Mouse (Mus musculus) limb, embryonic 10.5 days (tissue): ENCODE data around the gene Bmper. TPM values are rescaled to one million over a fixed set of nuclear protein-coding genes. Genes with fewer than 3 reads are reported as not detected.

ENCODE experiments used
- DNase-seq: peaks from one replicate; pipeline ENCODE4 v3.0.0-alpha.2; 2017; ENCODE audit warnings: low spot score
- H3K27ac ChIP-seq: fragments of 300-500 bp; sonication (generic); 2 replicates; pipeline ENCODE4 v1.5.1; 2016; ENCODE audit warnings: mild to moderate bottlenecking
- H3K27me3 ChIP-seq: fragments of 300-500 bp; sonication (generic); 2 replicates; pipeline ENCODE4 v1.6.1; 2016; ENCODE audit warnings: low read depth, mild to moderate bottlenecking; ENCODE audit not compliant: poor library complexity, severe bottlenecking
- H3K36me3 ChIP-seq: fragments of 300-500 bp; sonication (generic); 2 replicates; pipeline ENCODE4 v1.6.1; 2016; ENCODE audit warnings: mild to moderate bottlenecking, moderate library complexity
- H3K4me1 ChIP-seq: fragments of 300-500 bp; sonication (generic); 2 replicates; pipeline ENCODE4 v1.6.1; 2016
- H3K4me3 ChIP-seq: fragments of 300-500 bp; sonication (generic); 2 replicates; pipeline ENCODE4 v1.5.1; 2016; ENCODE audit warnings: mild to moderate bottlenecking, moderate library complexity
- H3K9me3 ChIP-seq: fragments of 300-500 bp; sonication (generic); replicated peaks from 2 replicates; pipeline ENCODE4 v1.6.1; 2016; ENCODE audit warnings: mild to moderate bottlenecking
- WGBS: fragments of 180-500 bp; shearing (Covaris S2); methylation state at CpG from one replicate; pipeline ENCODE4 v1.1.7; 2016; 5-methylcytosine and 5-hydroxymethylcytosine counted together
- polyA plus RNA-seq: library from polyadenylated mRNA; unstranded; fragments of >200 nt; fragmentation: Nextera tagmentation; extraction: Ambion mirVana; gene quantifications from 2 replicates; pipeline ENCODE4 v1.2.1, GENCODE M21; 2016

Bmper gene
- polyA plus RNA-seq, 1 experiment from 2014 or later: 2.7 TPM

DNA sequence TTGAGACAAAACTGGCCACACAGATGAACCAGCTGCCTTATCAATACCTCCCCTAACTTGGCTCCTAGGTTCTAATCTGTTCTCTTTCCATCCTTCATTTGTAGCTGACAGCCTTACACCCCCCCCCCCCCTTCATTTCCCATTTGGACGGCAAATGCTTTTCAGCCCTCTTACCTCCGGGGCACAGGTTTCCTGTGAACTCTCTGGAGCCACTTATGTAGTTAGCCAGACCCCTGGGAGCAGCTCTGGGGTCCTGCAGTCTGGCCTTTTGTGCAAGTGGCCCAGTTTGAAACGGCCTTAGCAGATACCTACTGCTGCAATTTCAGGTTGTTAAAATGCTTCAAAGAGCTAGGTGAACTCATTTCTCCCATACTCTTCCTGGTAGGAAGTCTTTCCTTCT, 17.6 kb upstream of the Bmper start:
- peak; percentile 56 for DNase-seq
- no peak overlapping the region for H3K27ac ChIP-seq
- no peak overlapping the region for H3K4me3 ChIP-seq

DNA sequence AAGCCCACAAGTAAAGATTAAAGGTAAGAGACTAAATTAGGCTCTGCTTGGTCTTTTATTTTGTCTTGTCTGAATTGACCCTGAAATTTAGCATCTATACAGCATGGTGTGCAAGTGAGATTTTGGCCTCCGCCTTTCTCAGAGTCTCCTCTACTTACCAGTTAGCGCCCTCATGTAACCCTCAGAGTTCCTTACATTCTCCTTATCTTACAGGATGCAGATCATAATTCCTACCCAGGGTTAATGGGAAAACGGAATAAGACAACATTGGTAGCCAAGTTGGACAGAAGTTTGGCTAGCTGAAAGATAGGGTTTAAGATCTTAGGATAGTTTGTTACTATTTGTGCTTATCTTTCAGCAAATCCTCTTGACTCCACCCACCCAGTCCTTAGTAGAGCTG, 17.1 kb upstream of the Bmper start:
- Histone ChIP-seq H3K4me3 (no peak overlapping the region), H3K9me3 (no peaks in the 10 kb centered on the region), H3K27me3 (peaks cover 41% of the 10 kb centered on the region), H3K27ac (no peak overlapping the region), H3K4me1 (peaks cover 30% of the 10 kb centered on the region), H3K36me3 (no peaks in the 10 kb centered on the region)
- 60% methylated on average over 3 of the region's 3 CpGs for WGBS
- no peak for DNase-seq

More for the DNA sequence above, 17.6 kb upstream of the Bmper start:
- 3% methylated on average over 3 of the region's 3 CpGs for WGBS
- peaks cover 30% of the 10 kb centered on the region for H3K4me1 ChIP-seq
- H3K9me3 ChIP-seq: no peaks in the 10 kb centered on the region
- H3K36me3 ChIP-seq: no peaks in the 10 kb centered on the region
- peaks cover 38% of the 10 kb centered on the region for H3K27me3 ChIP-seq

- H3K36me3 ChIP-seq: no peaks in the 10 kb centered on the region
- 80% methylated on average over 5 of the region's 5 CpGs for whole genome bisulfite sequencing
- H3K27ac ChIP-seq: no peak overlapping the region
Observed at GRCm38 (mm10) chr9:23206181-23206580, 16.7 kb upstream of the Bmper start.

GRCm38 (mm10) chr9:23212303-23212702, 10.6 kb upstream of the Bmper start:
- no peak overlapping the region for H3K27ac ChIP-seq
- DNase-seq: peak; percentile 84
- no peaks in the 10 kb centered on the region for H3K36me3 ChIP-seq
- H3K9me3 ChIP-seq: no peaks in the 10 kb centered on the region
- WGBS: 6% methylated on average over 11 of the region's 11 CpGs
- H3K4me1 ChIP-seq: no peaks in the 10 kb centered on the region
- H3K27me3 ChIP-seq: peaks cover 37% of the 10 kb centered on the region
- no peak overlapping the region for H3K4me3 ChIP-seq

More at GRCm38 (mm10) chr9:23206181-23206580, 16.7 kb upstream of the Bmper start:
- H3K4me3 ChIP-seq: no peak overlapping the region
- peaks cover 30% of the 10 kb centered on the region for H3K4me1 ChIP-seq
- H3K9me3 ChIP-seq: no peaks in the 10 kb centered on the region
- peaks cover 44% of the 10 kb centered on the region for H3K27me3 ChIP-seq
- no peak for DNase-seq

GRCm38 (mm10) chr9:23219754-23220153, 3.1 kb upstream of the Bmper start:
- Histone ChIP-seq H3K4me1 (peaks cover 18% of the 10 kb centered on the region), H3K27ac (no peak overlapping the region), H3K9me3 (no peaks in the 10 kb centered on the region), H3K27me3 (peaks cover 74% of the 10 kb centered on the region), H3K4me3 (no peak overlapping the region), H3K36me3 (no peaks in the 10 kb centered on the region)
- no peak for DNase-seq
- 53% methylated on average over 3 of the region's 3 CpGs for WGBS

DNA sequence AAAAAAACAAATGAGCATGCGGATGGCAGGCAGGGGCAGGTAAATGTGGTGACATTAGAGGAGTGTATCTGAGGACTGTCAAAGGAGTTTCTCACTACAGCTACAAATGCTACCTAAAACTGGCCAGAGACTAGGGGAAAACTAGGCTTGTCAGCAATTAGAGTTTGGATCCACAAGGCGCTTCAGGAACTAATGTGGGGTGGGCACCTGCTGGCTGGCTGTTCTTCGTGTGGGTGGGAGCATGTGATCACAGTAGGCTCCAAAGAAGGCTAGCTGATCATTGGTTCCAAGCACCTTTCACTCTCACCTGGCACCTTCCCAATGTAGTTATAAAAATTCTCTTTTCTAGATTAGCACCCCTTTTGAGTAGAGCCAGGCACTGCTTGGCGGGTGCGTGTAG, 900 bp upstream of the Bmper start:
- Histone ChIP-seq H3K4me3 (peak overlapping the region; percentile 74), H3K9me3 (no peaks in the 10 kb centered on the region), H3K4me1 (peaks cover 18% of the 10 kb centered on the region), H3K27me3 (peaks cover 91% of the 10 kb centered on the region), H3K36me3 (no peaks in the 10 kb centered on the region), H3K27ac (no peak overlapping the region)
- DNase-seq: no peak
- 10% methylated on average over 5 of the region's 5 CpGs for WGBS

- peak; percentile 72 for DNase-seq
- H3K27me3 ChIP-seq: peaks cover 91% of the 10 kb centered on the region
- no peaks in the 10 kb centered on the region for H3K36me3 ChIP-seq
- peak overlapping the region; percentile 84 for H3K27ac ChIP-seq
- H3K9me3 ChIP-seq: no peaks in the 10 kb centered on the region
- H3K4me1 ChIP-seq: peaks cover 18% of the 10 kb centered on the region
- peak overlapping the region; percentile 74 for H3K4me3 ChIP-seq
- whole genome bisulfite sequencing: under 1% methylated on average over 26 of the region's 26 CpGs
Observed at GRCm38 (mm10) chr9:23222492-23222840, 410 bp upstream of the Bmper start.

- no peak for DNase-seq
- WGBS: under 1% methylated on average over 29 of the region's 29 CpGs
- Histone ChIP-seq H3K27me3 (peaks cover 95% of the 10 kb centered on the region), H3K4me3 (peak overlapping the region; percentile 74), H3K36me3 (no peaks in the 10 kb centered on the region), H3K9me3 (no peaks in the 10 kb centered on the region), H3K27ac (peak overlapping the region; percentile 84), H3K4me1 (peaks cover 18% of the 10 kb centered on the region)
Observed at GRCm38 (mm10) chr9:23223549-23224077, 737 bp downstream of the Bmper start.

DNA sequence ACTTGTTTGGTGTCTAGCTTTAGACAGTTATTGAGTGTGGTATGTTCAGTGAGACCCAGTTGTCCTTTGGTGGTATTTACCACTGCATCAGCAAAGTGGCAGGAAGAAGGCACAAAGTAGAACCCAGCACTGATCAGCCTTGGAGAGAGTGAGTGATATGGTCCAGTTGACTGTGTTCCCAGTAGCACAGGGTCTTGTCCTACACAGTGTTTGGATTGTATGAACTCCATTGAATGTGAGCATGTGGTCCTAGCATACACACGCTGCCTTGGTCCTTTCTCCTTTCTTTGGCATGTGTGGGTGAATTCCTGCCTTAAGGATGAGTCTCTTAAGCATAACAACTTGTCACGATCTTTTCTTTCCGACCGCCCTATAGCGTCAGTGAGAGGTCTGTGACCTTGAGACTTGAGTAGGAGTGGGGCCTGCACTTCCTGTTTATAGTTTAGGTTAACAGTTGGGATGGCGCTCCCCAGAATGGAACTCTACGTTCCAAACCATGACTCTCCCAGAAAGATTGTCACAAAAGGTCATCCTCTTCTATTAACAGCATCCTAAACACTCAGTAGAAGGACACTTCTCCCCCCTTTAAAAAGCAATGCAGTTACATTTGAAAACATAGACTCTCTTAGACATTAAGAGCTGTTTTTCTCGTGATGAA, 10.7 kb downstream of the Bmper start:
- Histone ChIP-seq H3K4me1 (peaks cover 8% of the 10 kb centered on the region), H3K27ac (no peak overlapping the region), H3K9me3 (no peaks in the 10 kb centered on the region), H3K4me3 (no peak overlapping the region), H3K36me3 (no peaks in the 10 kb centered on the region), H3K27me3 (peaks cover 7% of the 10 kb centered on the region; the same call in 1 of the 2 replicates)
- WGBS: 88% methylated on average over 8 of the region's 8 CpGs
- DNase-seq: no peak

- H3K27me3 ChIP-seq: peaks cover 4% of the 10 kb centered on the region; the same call in 1 of the 2 replicates
- no peaks in the 10 kb centered on the region for H3K9me3 ChIP-seq
- no peak overlapping the region for H3K4me3 ChIP-seq
- no peaks in the 10 kb centered on the region for H3K36me3 ChIP-seq
- WGBS: 60% methylated on average over 6 of the region's 6 CpGs
- DNase-seq: no peak
- peaks cover 14% of the 10 kb centered on the region for H3K4me1 ChIP-seq
- no peak overlapping the region for H3K27ac ChIP-seq
Observed at GRCm38 (mm10) chr9:23235368-23236002, 12.6 kb downstream of the Bmper start.

- Histone ChIP-seq H3K9me3 (no peaks in the 10 kb centered on the region), H3K27ac (no peak overlapping the region), H3K4me3 (no peak overlapping the region), H3K36me3 (no peaks in the 10 kb centered on the region), H3K4me1 (peaks cover 14% of the 10 kb centered on the region), H3K27me3 (0 out of 2 replicates have a peak, but pooled peaks cover 4% of the 10 kb centered on the region)
- DNase-seq: no peak
- 59% methylated on average over 6 of the region's 6 CpGs for WGBS
Observed at GRCm38 (mm10) chr9:23236635-23237279, 13.9 kb downstream of the Bmper start.

- H3K4me3 ChIP-seq: no peak overlapping the region
- 0 out of 2 replicates have a peak, but pooled peaks cover 8% of the 10 kb centered on the region for H3K27me3 ChIP-seq
- H3K9me3 ChIP-seq: no peaks in the 10 kb centered on the region
- H3K27ac ChIP-seq: no peak overlapping the region
- peaks cover 19% of the 10 kb centered on the region for H3K4me1 ChIP-seq
- no peak for DNase-seq
- H3K36me3 ChIP-seq: no peaks in the 10 kb centered on the region
- WGBS: 50% methylated on average over 2 of the region's 2 CpGs
Observed at GRCm38 (mm10) chr9:23239011-23239410, 16.1 kb downstream of the Bmper start.

DNA sequence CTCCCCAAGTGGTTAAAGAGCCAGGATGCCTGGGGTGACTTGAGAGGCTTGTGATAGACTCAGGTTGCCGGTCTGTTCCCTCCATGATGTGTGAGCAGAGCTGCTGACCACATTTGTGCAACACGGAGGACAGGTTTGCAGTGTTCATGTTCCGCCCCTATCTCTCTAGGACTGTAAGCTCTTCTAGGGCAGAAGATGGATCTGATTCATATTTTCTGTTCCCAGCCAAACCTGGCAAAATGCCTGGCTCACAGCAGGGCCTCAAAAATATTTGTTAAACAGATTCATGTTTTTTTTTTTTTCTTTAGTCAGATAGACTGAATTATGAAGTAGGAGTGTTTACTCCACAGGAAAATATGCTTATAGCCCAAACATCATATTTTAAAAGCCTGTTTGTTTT, 20.0 kb downstream of the Bmper start:
- Histone ChIP-seq H3K27me3 (0 out of 2 replicates have a peak, but pooled peaks cover 8% of the 10 kb centered on the region), H3K4me3 (no peak overlapping the region), H3K4me1 (peaks cover 19% of the 10 kb centered on the region), H3K27ac (no peak overlapping the region), H3K9me3 (no peaks in the 10 kb centered on the region), H3K36me3 (no peaks in the 10 kb centered on the region)
- DNase-seq: no peak
- whole genome bisulfite sequencing: 88% methylated on average over 3 of the region's 3 CpGs
